Mouse (Mus musculus) right cerebral cortex, postnatal 36 days (tissue): ENCODE data around the gene Olfr402.
"Not testable (repeated sequence)": the region's sequence is repeated elsewhere in the genome, so short reads cannot be mapped to it uniquely, and the experiment has no call there.

Source experiments
- DNase-seq, 2 experiments: peaks; one replicate each; pipeline ENCODE4 v3.0.0; 2022; ENCODE audit warnings: low spot score in 2 of 2, mixed read lengths in 1 of 2

The Olfr402 gene

DNA sequence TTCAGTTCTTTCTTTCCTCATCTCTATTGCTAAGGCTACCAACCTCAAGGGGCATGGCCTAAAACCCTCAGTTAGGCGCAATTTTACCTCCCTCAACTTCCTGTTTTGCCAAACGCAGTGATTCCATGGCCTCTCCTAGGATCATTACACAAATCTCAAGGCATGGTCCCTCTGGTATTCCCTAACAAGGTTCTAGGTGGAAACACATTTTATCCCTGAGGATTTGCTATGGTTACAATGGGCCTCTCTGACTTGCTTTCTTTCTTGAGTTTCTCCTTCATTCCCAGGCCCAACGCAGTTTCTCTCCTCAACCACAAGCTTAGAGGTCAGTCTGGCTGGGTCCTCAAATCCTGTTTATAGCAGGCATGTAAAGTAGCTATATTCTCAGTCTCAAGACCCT, at the start of gene Olfr402:
TSS of gene Olfr402 (plus strand) at position 301 of the 400 bp plus-strand sequence.
- no peak for DNase-seq

DNA sequence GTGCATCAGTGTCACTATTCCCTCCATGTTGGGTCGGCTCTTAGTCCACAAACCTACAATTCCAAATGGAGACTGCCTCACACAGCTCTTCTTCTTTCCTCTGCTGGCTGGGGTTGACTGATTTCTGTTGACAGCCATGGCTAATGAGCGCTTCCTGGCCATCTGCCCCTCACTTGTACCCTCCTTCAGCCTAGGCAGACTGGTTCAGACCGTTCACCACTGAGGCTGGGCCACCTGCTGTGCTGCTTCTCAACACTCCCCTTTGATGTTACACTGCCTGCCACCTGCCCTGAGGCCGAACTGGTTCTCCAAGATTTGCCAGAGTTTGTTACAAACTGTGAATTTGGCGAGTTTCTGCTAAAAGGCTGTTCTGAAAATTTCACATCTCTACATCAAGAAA, 48.3 kb upstream of the Olfr402 start:
- DNase-seq, result no peak

DNA sequence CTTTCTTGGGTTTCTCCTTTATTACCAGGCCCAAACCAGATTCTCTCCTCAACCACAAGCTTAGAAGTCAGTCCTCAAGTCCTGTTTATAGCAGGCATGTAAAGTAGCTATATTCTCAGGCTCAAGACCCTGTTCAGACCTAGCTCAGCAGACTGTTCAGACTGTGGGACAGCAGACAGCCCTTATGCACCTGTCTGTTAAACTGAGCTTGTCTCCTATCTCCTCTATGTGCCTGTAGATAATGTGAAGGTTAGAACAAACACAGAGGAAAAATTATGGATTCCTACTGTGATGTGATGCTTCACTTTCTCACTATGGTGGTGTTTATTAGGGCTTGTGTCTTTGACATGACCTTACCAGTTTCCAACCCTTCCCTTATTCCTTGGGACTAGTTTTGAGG, 39.9 kb upstream of the Olfr402 start, which contains the start of gene Olfr401:
TSS of gene Olfr401 (plus strand) at position 301 of the 400 bp plus-strand sequence.
- DNase-seq, result no peak

DNA sequence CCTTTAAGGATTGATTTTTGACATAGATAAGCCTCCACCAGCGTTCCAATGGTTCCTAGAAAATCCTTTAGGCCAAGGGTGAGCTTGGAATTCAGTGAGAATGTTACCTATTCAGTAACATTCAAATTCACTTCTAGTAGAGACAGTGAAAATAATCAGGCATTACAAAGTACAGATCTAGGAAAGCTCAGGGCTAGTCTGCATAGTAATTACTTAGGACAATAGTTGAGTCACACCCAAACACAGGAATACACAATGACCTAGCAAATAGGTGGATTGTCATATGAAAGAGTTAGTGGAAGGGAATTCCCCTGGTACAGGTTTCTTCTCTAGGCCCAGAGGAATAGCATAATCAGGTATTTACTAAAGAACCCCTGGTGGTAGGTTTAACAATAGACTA, 13.3 kb upstream of the Olfr402 start:
- DNase-seq, result not testable (repeated sequence)

DNA sequence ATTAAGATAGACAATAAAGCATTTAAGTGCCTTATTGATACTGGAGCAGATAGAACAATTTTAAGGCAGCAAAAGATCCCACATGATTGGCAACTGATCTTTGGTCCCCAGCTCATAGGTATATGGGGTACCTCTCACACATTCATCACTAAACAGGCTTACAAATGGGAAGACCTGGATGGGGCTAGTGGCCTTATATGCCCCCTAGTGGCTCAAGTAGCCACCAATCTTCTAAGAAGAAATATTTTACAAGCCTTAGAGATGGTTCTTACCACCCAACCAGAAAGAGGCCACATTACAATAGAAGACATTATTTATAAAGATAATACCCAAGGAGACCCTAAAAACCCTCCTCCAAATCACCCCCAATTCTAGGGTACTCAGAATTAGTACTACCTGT, 7.5 kb upstream of the Olfr402 start:
- no peak for DNase-seq

DNA sequence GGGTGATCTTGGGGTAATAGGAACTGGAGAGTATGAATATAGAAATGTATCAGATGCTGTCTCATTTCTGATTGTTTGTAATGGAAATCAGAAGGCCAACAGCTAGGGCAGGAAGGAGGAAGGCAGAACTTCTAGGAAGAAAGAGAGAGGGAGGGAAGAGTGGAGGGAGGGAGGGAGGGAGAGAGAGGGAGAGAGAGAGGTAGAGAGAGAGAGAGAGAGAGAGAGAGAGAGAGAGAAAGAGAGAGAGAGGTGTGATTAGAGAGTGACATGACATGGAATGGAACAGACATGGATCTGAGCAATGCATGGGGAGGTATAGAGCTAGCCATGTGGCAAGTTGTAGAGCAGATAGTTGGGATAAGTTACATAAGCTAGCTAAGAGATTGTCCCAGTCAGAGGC, 15.4 kb downstream of the Olfr402 start:
- DNase-seq, result no peak

DNA sequence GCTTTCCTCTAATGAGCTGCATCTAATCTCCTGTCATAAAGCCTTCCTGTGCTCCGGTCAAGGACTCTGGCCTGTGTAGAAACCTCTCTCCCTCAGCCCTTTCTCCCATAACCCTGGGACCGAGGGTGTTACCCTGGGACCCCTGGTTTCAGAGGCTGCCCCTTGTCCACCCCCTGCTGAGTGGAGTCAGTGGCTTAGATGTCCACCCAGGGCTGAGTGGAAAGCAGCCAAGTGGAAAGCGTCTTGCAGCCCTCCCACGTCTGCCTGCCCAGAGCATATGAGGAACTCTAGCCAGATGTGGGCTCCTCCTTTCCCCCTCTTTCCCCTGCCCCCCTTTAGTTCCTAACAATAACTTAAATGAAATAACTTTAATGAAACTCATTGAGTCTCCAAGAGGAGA, 29.8 kb downstream of the Olfr402 start:
- DNase-seq, result no peak

DNA sequence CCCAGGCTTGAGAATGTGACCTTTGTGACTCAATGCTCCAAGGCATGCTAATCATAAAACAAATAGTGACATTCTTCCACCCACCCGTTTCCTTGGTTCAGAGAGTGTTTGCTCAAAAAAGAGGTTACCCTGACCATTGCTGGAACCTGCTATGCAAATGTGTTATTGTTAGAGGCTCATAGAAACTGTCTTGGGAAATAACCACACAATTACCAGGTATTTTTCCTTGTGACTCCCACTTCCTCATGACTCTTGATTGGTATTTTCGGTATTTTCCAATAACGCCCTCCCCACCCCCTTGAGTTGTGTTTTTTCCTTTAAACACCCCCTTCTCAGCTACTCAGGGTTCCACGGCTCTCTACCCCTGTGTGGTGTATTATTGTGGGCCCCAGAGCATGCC, 30.4 kb downstream of the Olfr402 start:
- DNase-seq, result no peak

DNA sequence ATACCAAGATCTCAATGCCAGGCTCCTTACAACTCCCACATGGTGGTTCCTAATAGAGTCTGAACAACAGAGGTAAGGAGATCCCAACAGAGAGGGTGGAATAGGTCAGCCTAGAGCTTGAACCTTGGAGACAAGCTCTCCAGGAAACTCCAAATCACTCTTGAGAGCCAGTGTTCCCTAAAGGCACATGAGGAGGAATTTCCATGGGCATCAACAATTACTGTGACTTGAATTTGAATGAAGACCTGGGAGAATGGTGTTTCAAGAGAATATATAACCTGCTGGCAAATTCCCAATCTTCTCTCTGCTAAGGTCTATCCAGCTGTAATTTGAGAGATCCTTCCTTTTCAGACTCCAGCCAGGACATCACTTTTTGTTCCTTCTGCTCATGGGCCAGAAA, 32.6 kb downstream of the Olfr402 start, which contains the start of gene Olfr403:
TSS of gene Olfr403 (plus strand) at position 301 of the 400 bp plus-strand sequence.
- DNase-seq, result no peak
